Mouse (Mus musculus): ENCODE measurements at regions not wholly inside any gene's neighbourhood (a gene's known extent, or its start where the extent isn't known, plus 50 kb on each side); places are given as distances from the start of the nearest gene placed in this dataset.

DNA sequence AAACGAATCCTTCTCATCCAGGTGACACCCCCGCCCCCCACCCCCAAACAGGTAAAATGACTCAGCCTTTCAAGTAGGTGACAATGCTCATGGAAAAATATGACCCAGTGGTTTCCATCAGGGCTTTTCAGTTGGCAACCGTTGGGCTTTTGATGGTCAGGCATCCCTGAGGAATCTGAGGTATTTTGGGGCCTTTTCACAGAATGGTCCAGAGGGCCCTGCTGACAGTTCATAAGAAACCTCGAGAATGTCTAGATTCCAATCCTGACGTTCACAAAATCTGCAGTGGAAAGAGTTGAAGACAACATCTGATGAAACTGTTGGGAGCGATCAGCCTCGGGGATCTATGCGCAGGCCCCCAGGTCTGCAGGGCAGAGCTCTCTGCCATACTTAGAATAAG is 209.4 kb upstream of the Habp2 start:
- TF ChIP-seq CTCF (IDR thresholded peaks at IDR 0.05; ENCODE audit: extremely low read depth, insufficient read length, insufficient replicate concordance, low read depth, low read length), result no peak
- TF ChIP-seq POLR2A (IDR thresholded peaks at IDR 0.05; ENCODE audit: low read depth, low read length), result no peak

Measured in small intestine, adult 2 months (tissue).